Mouse (Mus musculus): ENCODE measurements around the gene Foxn2. TPM values are rescaled to one million over a fixed set of nuclear protein-coding genes. Genes with fewer than 3 reads are reported as not detected.

Foxn2 gene
- polyA plus RNA-seq, 1 experiment = 4.3 TPM

DNA sequence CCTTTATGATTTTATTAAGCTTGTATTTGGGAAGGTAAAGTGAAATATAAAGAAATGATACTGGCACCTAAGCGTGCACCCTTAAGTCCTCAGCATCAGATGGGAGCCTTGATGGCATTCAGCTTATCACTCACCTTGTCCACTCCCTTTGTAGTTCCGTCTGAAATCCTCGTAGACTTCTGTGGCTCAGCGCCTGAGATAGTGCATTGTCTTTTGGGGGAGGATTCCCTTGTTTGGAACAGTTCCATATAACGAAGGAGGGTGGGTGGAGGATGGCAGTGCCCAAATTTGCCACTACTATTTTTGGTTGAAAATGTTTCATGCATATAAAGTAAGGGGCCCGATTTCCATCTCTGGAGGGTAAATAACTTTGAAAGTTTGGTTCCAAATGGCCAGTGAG, 90.7 kb downstream of the Foxn2 start:
- peak overlapping the region; percentile 73 for H3K4me3 ChIP-seq
- H3K79me2 ChIP-seq (ENCODE audit: control insufficient read depth, insufficient read depth) = peaks cover 4% of the 10 kb centered on the region
- H3K4me2 ChIP-seq (ENCODE audit: low read depth) = peak overlapping the region; percentile 91
- no peaks in the 10 kb centered on the region for H3K36me3 ChIP-seq (ENCODE audit: control insufficient read depth, insufficient read depth)
- no peak for TF ChIP-seq REST (IDR thresholded peaks at IDR 0.05; ENCODE audit: insufficient read depth, insufficient read length)
- no peak for TF ChIP-seq USF1 (IDR thresholded peaks at IDR 0.05; ENCODE audit: low read depth)
- TF ChIP-seq TCF3 (IDR thresholded peaks at IDR 0.05; ENCODE audit: insufficient read length, low read depth) = no peak
- no peak for TF ChIP-seq POLR2AphosphoS2 (IDR thresholded peaks at IDR 0.05; ENCODE audit: insufficient read length, low read depth)
- TF ChIP-seq SRF (IDR thresholded peaks at IDR 0.05; ENCODE audit: control insufficient read depth, insufficient read length, low read depth) = no peak
- TF ChIP-seq CEBPB (IDR thresholded peaks at IDR 0.05; ENCODE audit: insufficient read depth, poor library complexity, severe bottlenecking) = no peak
- TF ChIP-seq E2F4 (IDR thresholded peaks at IDR 0.05; ENCODE audit: insufficient read depth) = no peak
- TF ChIP-seq MYOG (IDR thresholded peaks at IDR 0.05; ENCODE audit: control insufficient read depth in 1 of 3, insufficient read depth in 1 of 3, insufficient read length in 2 of 3, low read depth in 2 of 3) = no peak
- no peak for TF ChIP-seq TCF12 (IDR thresholded peaks at IDR 0.05; ENCODE audit: insufficient read depth, poor library complexity, severe bottlenecking)
- no peak for TF ChIP-seq MAX (IDR thresholded peaks at IDR 0.05; ENCODE audit: low read depth)
- no peak for TF ChIP-seq MYOD1 (IDR thresholded peaks at IDR 0.05; ENCODE audit: control insufficient read depth in 1 of 3, insufficient read length in 2 of 3, low read depth in 2 of 3)
- TF ChIP-seq POLR2A (IDR thresholded peaks at IDR 0.05; ENCODE audit: insufficient read length, low read depth) = no peak
- H3K27me3 ChIP-seq (ENCODE audit: control insufficient read depth, insufficient read depth, insufficient read length) = no peaks in the 10 kb centered on the region
- no peak overlapping the region for H3ac ChIP-seq (ENCODE audit: control insufficient read depth, insufficient read length)

- H3K36me3 ChIP-seq (ENCODE audit: control insufficient read depth, insufficient read depth) = no peaks in the 10 kb centered on the region
- no peak for TF ChIP-seq POLR2AphosphoS2 (IDR thresholded peaks at IDR 0.05; ENCODE audit: insufficient read length, low read depth)
- TF ChIP-seq USF1 (IDR thresholded peaks at IDR 0.05; ENCODE audit: low read depth) = no peak
- TF ChIP-seq MYOG (IDR thresholded peaks at IDR 0.05; ENCODE audit: control insufficient read depth in 1 of 3, insufficient read depth in 1 of 3, insufficient read length in 2 of 3, low read depth in 2 of 3) = no peak
- no peak for TF ChIP-seq REST (IDR thresholded peaks at IDR 0.05; ENCODE audit: insufficient read depth, insufficient read length)
- no peak for TF ChIP-seq E2F4 (IDR thresholded peaks at IDR 0.05; ENCODE audit: insufficient read depth)
- no peak for TF ChIP-seq MYOD1 (IDR thresholded peaks at IDR 0.05; ENCODE audit: control insufficient read depth in 1 of 3, insufficient read length in 2 of 3, low read depth in 2 of 3)
- no peak for TF ChIP-seq SRF (IDR thresholded peaks at IDR 0.05; ENCODE audit: control insufficient read depth, insufficient read length, low read depth)
- TF ChIP-seq CEBPB (IDR thresholded peaks at IDR 0.05; ENCODE audit: insufficient read depth, poor library complexity, severe bottlenecking) = no peak
- no peak for TF ChIP-seq TCF12 (IDR thresholded peaks at IDR 0.05; ENCODE audit: insufficient read depth, poor library complexity, severe bottlenecking)
- no peak for TF ChIP-seq TCF3 (IDR thresholded peaks at IDR 0.05; ENCODE audit: insufficient read length, low read depth)
- no peaks in the 10 kb centered on the region for H3K27me3 ChIP-seq (ENCODE audit: control insufficient read depth, insufficient read depth, insufficient read length)
- no peak overlapping the region for H3ac ChIP-seq (ENCODE audit: control insufficient read depth, insufficient read length)
- H3K79me2 ChIP-seq (ENCODE audit: control insufficient read depth, insufficient read depth) = no peaks in the 10 kb centered on the region
- H3K4me3 ChIP-seq = no peak overlapping the region
- no peak overlapping the region for H3K4me2 ChIP-seq (ENCODE audit: low read depth)
These were observed 97.4 kb downstream of the Foxn2 start for GRCm38 (mm10) chr17:88537842-88538430.

Other genes with a start within 250 kb of the Foxn2 start
- 11.5 TPM for gene Ppp1r21, start 89.4 kb downstream of the Foxn2 start, polyA plus RNA-seq (2012; fragmentation: generic; extraction: Trizol)
- 16.6 TPM for gene Ston1, start 157.0 kb downstream of the Foxn2 start, polyA plus RNA-seq (2012; fragmentation: generic; extraction: Trizol)
- not detected for gene Gtf2a1l, start 227.9 kb downstream of the Foxn2 start, polyA plus RNA-seq (2012; fragmentation: generic; extraction: Trizol)